Mouse (Mus musculus): ENCODE measurements at regions not wholly inside any gene's neighbourhood (a gene's known extent, or its start where the extent isn't known, plus 50 kb on each side); places are given as distances from the start of the nearest gene placed in this dataset.

DNA sequence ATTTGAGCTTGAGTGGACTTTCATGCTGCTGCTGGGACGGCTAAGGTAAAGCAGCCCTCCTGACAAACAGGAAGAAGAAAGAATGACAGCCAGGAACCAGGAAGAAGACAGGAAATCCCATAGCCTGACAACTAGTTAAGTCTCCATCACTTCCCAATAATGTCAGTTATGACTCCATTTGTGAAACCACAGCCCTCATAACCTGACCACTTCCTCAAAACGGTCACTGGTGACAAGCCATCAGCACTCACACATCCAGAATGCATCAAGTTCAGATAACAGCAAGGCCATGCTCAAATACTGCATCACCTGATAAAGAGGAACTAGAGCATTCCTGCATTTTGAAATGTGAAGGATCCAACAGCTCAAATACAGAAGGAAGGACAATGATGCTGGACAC, 288.3 kb downstream of the Zfp706 start:
- Histone ChIP-seq H3K4me3 (no peak overlapping the region), H3K9me3 (no peaks in the 10 kb centered on the region), H3K27me3 (ENCODE audit: insufficient read depth, poor library complexity, severe bottlenecking) (no peaks in the 10 kb centered on the region), H3K4me1 (peaks cover 21% of the 10 kb centered on the region), H3K27ac (no peak overlapping the region), H3K36me3 (no peaks in the 10 kb centered on the region)
- 57% methylated on average over 2 of the region's 2 CpGs for WGBS
- no peak for DNase-seq (ENCODE audit: low spot score)

DNA sequence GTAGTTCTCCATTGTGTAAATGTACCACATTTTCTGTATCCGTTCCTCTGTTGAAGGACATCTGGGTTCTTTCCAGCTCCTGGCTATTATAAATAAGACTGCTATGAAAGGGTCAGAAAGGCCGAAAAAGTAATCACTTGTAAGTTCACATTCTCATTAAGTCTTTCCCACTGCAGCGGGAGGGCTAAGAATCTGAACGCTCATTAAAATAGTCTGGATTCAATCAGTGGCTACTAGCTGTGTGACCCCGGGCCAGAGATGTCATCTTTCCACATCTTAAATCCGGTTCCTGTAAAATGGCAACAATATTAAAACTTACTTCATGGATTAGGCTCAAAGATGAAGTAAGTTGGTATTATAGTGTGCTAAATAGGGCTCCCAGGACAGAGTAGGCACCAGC, 289.7 kb downstream of the Zfp706 start:
- H3K4me3 ChIP-seq: no peak overlapping the region
- 79% methylated on average over 6 of the region's 6 CpGs for WGBS
- H3K36me3 ChIP-seq: no peaks in the 10 kb centered on the region
- H3K4me1 ChIP-seq: peaks cover 18% of the 10 kb centered on the region
- H3K27me3 ChIP-seq (ENCODE audit: insufficient read depth, poor library complexity, severe bottlenecking): no peaks in the 10 kb centered on the region
- H3K9me3 ChIP-seq: no peaks in the 10 kb centered on the region
- DNase-seq (ENCODE audit: low spot score): no peak
- H3K27ac ChIP-seq: no peak overlapping the region

DNA sequence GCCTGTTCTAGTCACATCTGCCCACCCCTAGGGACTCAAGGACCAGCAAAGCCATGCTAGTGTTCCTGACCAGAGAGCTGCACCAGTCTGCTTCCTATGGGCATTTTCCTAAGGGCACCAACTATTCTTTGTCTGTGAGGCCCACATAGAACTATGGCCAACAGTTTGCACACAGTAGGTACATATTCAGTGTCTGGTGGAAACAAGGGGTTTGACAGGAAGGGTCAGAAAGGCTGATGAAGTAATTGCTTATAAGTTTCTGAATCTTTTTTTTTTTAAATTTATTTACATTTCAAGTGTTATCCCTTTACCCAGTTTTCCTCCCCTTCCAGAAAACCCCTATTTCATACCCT, 290.9 kb downstream of the Zfp706 start:
- Histone ChIP-seq H3K4me3 (peak overlapping the region; percentile 53), H3K36me3 (no peaks in the 10 kb centered on the region), H3K9me3 (no peaks in the 10 kb centered on the region), H3K27ac (peak overlapping the region; percentile 86), H3K4me1 (peaks cover 10% of the 10 kb centered on the region), H3K27me3 (ENCODE audit: insufficient read depth, poor library complexity, severe bottlenecking) (no peaks in the 10 kb centered on the region)
- no peak for DNase-seq (ENCODE audit: low spot score)

DNA sequence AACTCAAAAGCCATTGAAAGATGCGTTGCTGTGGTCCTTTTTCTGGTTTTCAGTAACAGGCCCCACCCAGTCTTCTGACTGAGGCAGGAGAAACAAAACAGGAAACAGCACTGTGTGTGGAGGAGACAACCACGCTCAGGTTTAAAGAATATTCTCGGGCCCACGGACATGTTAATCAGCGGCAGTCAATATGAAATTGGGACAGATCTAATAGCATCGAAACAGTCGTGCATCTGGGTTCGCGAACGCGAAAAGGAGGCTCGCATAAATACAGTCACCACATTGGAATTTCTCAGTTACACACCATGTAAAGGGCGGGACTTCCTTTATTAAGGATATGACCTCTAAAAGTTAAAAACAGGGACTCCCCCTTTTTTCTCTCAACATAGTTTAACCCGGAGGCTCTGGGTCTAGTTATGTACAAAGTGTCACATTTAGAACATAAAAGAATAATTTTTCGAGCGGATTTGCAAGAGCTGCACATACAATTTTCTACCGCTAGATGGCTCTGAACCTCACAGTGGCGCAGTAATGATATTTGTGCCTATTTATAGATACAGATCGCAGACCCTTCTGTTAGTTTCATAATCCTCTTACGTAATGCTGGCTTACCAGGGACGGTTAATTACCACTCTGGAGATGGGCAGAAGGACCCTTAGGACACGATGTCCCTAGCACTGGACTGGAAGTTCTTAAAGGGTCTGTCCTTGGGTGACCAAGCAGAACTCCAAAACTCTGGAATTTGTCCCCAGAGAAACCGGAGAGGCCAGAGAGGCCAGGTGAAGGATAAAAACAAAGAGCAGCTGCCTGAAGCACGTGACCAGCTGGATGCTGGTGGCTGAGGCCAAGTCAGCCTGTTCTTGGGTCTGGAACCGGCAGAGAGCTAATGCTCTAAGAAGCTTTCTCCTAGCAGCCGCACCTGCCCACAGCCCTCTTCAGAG, 291.6 kb downstream of the Zfp706 start:
- H3K9me3 ChIP-seq: no peaks in the 10 kb centered on the region
- H3K27ac ChIP-seq: peak overlapping the region; percentile 86
- 18% methylated on average over 26 of the region's 26 CpGs for WGBS

DNA sequence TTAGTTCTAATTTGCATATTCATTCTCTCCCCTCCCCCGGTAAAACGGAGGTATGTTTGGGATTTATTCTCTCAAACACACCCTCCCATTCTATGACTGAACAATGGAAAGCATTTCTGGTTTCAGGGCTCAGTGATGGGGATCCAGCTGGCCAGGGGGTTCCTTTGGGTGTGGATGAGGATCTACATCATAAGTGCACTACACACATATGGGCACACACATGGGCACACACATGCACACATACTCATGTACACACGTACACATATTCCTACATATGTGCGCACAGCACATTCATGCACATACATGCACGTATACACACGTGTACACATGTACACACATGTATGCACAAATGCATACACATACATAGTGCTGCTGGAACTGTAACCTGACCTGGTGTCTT, 292.4 kb downstream of the Zfp706 start:
- no peaks in the 10 kb centered on the region for H3K27me3 ChIP-seq (ENCODE audit: insufficient read depth, poor library complexity, severe bottlenecking)
- no peaks in the 10 kb centered on the region for H3K9me3 ChIP-seq
- H3K4me3 ChIP-seq: no peak overlapping the region
- peaks cover 7% of the 10 kb centered on the region for H3K4me1 ChIP-seq
- DNase-seq (ENCODE audit: low spot score): no peak
- H3K27ac ChIP-seq: no peak overlapping the region; the same call in 1 of the 2 replicates
- H3K36me3 ChIP-seq: no peaks in the 10 kb centered on the region
- 88% methylated on average over 6 of the region's 6 CpGs for WGBS

More for the DNA sequence above, 291.6 kb downstream of the Zfp706 start:
- no peaks in the 10 kb centered on the region for H3K27me3 ChIP-seq (ENCODE audit: insufficient read depth, poor library complexity, severe bottlenecking)
- DNase-seq (ENCODE audit: low spot score): no peak
- peaks cover 7% of the 10 kb centered on the region for H3K4me1 ChIP-seq
- H3K36me3 ChIP-seq: no peaks in the 10 kb centered on the region
- peak overlapping the region; percentile 53 for H3K4me3 ChIP-seq

DNA sequence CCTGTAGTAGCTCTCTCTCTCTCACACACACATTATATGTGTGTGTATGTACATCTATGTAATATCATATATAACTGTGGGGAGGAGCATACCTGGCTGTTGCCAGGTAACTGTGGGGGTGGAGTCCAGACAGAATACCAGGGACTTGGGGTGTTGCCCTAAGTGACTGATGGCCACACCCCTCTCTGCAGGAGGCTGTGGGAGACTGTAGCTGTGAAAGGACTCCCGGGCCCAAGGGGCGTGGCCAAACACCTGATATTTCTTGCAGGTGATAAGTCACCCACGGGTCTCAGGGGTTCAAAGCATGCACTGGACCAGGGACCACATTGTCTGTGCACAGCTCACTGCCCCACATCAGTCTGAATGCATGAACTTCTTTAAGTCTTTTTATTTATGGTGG, 297.8 kb downstream of the Zfp706 start:
- DNase-seq (ENCODE audit: low spot score): no peak
- H3K4me3 ChIP-seq: no peak overlapping the region
- no peaks in the 10 kb centered on the region for H3K4me1 ChIP-seq
- H3K9me3 ChIP-seq: no peaks in the 10 kb centered on the region
- 50% methylated on average over 3 of the region's 3 CpGs for WGBS
- H3K36me3 ChIP-seq: no peaks in the 10 kb centered on the region
- no peak overlapping the region for H3K27ac ChIP-seq
- no peaks in the 10 kb centered on the region for H3K27me3 ChIP-seq (ENCODE audit: insufficient read depth, poor library complexity, severe bottlenecking)

DNA sequence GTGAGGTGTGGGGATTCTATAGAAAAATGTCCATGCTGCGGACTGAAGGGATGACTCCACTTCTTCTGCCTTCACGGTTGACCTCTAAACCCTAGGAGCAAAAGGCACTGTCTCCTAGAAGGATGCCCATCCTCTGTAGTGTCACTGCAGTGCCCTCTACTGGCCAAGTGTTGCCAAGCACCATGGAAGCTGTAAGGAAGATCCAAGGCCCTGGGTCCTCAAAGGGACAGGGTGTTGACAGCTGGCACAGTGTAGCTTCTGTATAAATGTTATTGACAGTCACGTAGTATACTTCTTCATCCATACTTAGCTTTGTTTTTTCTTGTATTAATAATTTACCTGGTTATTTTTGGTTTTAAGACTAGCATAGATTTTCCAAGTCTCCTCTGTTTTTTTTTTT, 299.1 kb downstream of the Zfp706 start:
- H3K27me3 ChIP-seq (ENCODE audit: insufficient read depth, poor library complexity, severe bottlenecking): no peaks in the 10 kb centered on the region
- 10% methylated on average over 3 of the region's 3 CpGs for WGBS
- H3K4me3 ChIP-seq: no peak overlapping the region
- no peak for DNase-seq (ENCODE audit: low spot score)
- H3K27ac ChIP-seq: no peak overlapping the region
- no peaks in the 10 kb centered on the region for H3K36me3 ChIP-seq
- no peaks in the 10 kb centered on the region for H3K9me3 ChIP-seq
- H3K4me1 ChIP-seq: no peaks in the 10 kb centered on the region

GRCm38 (mm10) chr15:36705990-36706389, 301.6 kb downstream of the Zfp706 start:
- DNase-seq (ENCODE audit: low spot score): peak; percentile 84
- Histone ChIP-seq H3K9me3 (no peaks in the 10 kb centered on the region), H3K36me3 (no peaks in the 10 kb centered on the region), H3K27ac (no peak overlapping the region), H3K27me3 (ENCODE audit: insufficient read depth, poor library complexity, severe bottlenecking) (no peaks in the 10 kb centered on the region; the same call in 1 of the 2 replicates), H3K4me1 (peaks cover 6% of the 10 kb centered on the region; the same call in 1 of the 2 replicates), H3K4me3 (no peak overlapping the region)
- WGBS: 39% methylated on average over 4 of the region's 4 CpGs

DNA sequence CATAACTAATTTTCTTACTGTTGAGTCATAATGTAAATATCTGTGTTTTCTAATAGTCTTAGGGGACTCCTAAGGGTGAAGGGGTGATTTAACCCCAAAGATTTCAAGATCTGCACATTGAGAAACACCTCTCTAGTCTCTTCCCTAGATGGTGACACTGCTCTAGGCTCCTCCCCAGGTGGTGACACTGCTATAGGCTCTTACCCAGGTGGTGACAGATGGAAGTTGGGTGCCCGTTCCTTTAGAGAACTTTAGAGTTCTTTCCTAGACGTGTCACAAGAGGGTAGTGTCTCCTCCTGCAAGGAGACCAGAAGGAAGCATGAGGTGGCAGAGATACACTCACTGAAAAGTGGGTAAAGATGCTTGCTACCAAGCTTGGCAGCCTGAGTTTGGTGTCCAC, 302.2 kb downstream of the Zfp706 start:
- Histone ChIP-seq H3K4me3 (no peak overlapping the region), H3K27me3 (ENCODE audit: insufficient read depth, poor library complexity, severe bottlenecking) (no peaks in the 10 kb centered on the region; the same call in 1 of the 2 replicates), H3K27ac (no peak overlapping the region), H3K9me3 (no peaks in the 10 kb centered on the region), H3K4me1 (peaks cover 6% of the 10 kb centered on the region; the same call in 1 of the 2 replicates), H3K36me3 (no peaks in the 10 kb centered on the region)
- WGBS: 30% methylated on average over 2 of the region's 2 CpGs
- no peak for DNase-seq (ENCODE audit: low spot score)

DNA sequence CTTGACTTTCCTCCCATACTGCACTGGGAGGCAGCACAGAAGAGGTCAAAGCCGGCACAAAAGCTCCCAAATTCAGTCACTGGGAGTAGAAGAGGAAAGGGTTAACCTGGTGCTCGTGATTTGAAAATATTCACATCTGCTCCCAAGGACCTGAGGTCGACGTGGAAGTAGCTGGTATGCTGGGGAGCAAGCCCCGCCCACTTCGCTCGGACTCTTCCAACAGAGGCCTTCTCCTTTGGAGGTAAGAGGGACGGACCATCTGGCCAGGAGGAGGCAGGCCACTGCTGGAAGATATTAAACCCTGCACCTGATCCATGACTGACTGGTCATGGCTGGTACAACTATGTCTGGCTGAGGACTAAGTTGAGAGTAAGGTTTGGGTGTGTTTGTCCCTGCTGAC, 305.7 kb downstream of the Zfp706 start:
- WGBS: 45% methylated on average over 8 of the region's 8 CpGs
- H3K4me3 ChIP-seq: no peak overlapping the region
- H3K9me3 ChIP-seq: no peaks in the 10 kb centered on the region
- no peaks in the 10 kb centered on the region for H3K36me3 ChIP-seq
- no peaks in the 10 kb centered on the region; the same call in 1 of the 2 replicates for H3K27me3 ChIP-seq (ENCODE audit: insufficient read depth, poor library complexity, severe bottlenecking)
- peaks cover 6% of the 10 kb centered on the region; the same call in 1 of the 2 replicates for H3K4me1 ChIP-seq
- no peak overlapping the region for H3K27ac ChIP-seq
- no peak for DNase-seq (ENCODE audit: low spot score)

DNA sequence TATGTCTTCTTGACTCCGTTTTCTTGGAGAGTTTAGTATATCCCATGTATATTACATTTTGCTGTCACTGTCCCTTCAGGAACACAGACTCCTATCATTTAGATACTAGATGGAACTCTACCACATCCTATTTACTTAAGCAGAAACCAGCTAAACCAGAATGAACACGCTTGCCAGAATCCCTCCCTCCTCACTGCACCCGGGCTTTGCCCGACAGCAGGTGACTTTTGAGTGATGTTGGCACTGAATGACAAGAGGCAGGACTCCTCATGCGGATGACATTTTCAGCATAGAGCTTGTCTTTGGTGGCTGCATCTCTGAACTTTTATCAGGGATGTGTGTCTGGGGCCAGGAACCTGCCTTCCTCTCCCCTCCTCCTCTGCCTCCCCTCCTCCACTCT, 307.4 kb downstream of the Zfp706 start:
- Histone ChIP-seq H3K36me3 (no peaks in the 10 kb centered on the region), H3K27me3 (ENCODE audit: insufficient read depth, poor library complexity, severe bottlenecking) (no peaks in the 10 kb centered on the region; the same call in 1 of the 2 replicates), H3K27ac (no peak overlapping the region), H3K4me1 (peaks cover 6% of the 10 kb centered on the region; the same call in 1 of the 2 replicates), H3K4me3 (no peak overlapping the region), H3K9me3 (no peaks in the 10 kb centered on the region)
- DNase-seq (ENCODE audit: low spot score): no peak
- 75% methylated on average over 5 of the region's 5 CpGs for WGBS

DNA sequence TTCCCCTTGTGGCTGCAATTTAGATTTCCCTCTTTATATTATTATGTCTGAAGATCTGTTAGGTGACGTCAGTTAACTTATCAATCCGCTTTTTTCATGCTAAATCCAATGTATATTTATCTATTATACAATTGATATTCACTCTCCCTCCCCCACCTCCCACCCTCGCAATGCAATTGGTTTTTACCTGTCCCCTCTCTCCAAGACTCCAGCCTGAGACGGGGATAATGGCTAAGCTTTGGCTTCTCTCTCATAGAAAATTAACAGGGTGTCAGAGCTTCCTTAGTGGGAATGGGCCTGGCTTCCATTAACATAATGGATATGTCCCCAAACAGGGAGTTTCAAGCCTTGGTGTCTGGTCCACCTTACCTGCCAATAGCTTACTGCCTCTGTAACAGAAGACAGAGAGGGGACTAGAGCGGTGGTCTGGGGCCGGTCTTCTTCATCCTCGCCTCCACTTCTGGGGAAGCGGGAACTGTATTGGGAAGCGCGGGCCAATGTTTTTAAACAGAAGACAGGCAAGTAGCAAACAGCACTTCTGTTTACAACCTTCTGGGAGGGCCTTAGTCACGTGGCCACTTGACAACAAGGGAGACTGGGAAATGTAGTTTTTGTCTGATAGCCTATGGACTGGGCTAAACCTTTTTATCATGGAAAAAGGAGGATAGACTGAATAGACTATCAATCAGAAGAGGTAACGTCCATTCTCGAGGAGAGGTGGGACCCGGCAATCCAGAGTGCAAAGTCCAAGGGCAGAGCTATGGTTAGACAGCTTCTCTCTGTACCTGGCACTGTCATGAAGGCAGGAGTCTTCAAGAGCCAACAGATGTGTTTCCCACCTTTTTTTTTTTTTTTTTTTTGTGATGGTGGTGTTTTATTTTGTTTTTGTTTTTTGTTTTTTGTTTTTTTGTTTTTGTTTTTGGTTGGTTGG, 312.1 kb downstream of the Zfp706 start:
- peak overlapping the region; percentile 56 for H3K4me3 ChIP-seq
- H3K9me3 ChIP-seq: no peaks in the 10 kb centered on the region
- H3K36me3 ChIP-seq: no peaks in the 10 kb centered on the region
- 0 out of 2 replicates have a peak, but pooled peaks cover under 1% of the 10 kb centered on the region for H3K27me3 ChIP-seq (ENCODE audit: insufficient read depth, poor library complexity, severe bottlenecking)
- H3K27ac ChIP-seq: peak overlapping the region; percentile 77
- 0 out of 2 replicates have a peak, but pooled peaks cover 4% of the 10 kb centered on the region for H3K4me1 ChIP-seq
- DNase-seq (ENCODE audit: low spot score): peak; percentile 84
- WGBS: 25% methylated on average over 14 of the region's 14 CpGs
